Mouse (Mus musculus) hindbrain, embryonic 12.5 days (tissue): Measurements from ENCODE around the gene Ptpn18. TPM values are rescaled to one million over a fixed set of nuclear protein-coding genes. Genes with fewer than 3 reads are reported as not detected.
"Not testable (repeated sequence)": the region's sequence is repeated elsewhere in the genome, so short reads cannot be mapped to it uniquely, and the experiment has no call there.

Experiments used
- ATAC-seq: fragments of 200-750 bp; cut with Nextera tagmentation; 2 replicates; pipeline ENCODE4 v1.8.0; 2017; ENCODE audit warnings: moderate TSS enrichment; ENCODE audit not compliant: low FRiP score
- H3K27ac ChIP-seq: fragments of 300-500 bp; sonication (generic); 2 replicates; pipeline ENCODE4 v1.5.1; 2016; ENCODE audit warnings: mild to moderate bottlenecking
- H3K27me3 ChIP-seq: fragments of 300-500 bp; sonication (generic); 2 replicates; pipeline ENCODE4 v1.6.1; 2016; ENCODE audit warnings: mild to moderate bottlenecking
- H3K36me3 ChIP-seq: fragments of 300-500 bp; sonication (generic); 2 replicates; pipeline ENCODE4 v1.6.1; 2016; ENCODE audit warnings: mild to moderate bottlenecking
- H3K4me1 ChIP-seq: fragments of 300-500 bp; sonication (generic); 2 replicates; pipeline ENCODE4 v1.6.1; 2016
- H3K4me2 ChIP-seq: fragments of 300-500 bp; sonication (generic); replicated peaks from 2 replicates; pipeline ENCODE4 v1.6.1; 2016; ENCODE audit warnings: mild to moderate bottlenecking
- H3K4me3 ChIP-seq: fragments of 300-500 bp; sonication (generic); 2 replicates; pipeline ENCODE4 v1.5.1; 2016; ENCODE audit warnings: mild to moderate bottlenecking
- H3K9ac ChIP-seq: fragments of 300-500 bp; sonication (generic); 2 replicates; pipeline ENCODE4 v1.6.1; 2016; ENCODE audit warnings: mild to moderate bottlenecking, moderate library complexity
- H3K9me3 ChIP-seq: fragments of 300-500 bp; sonication (generic); replicated peaks from 2 replicates; pipeline ENCODE4 v1.6.1; 2016; ENCODE audit warnings: mild to moderate bottlenecking
- WGBS: fragments of 180-500 bp; shearing (Covaris S2); methylation state at CpG from one replicate; pipeline ENCODE4 v1.1.7; 2016; 5-methylcytosine and 5-hydroxymethylcytosine counted together
- polyA plus RNA-seq: library from polyadenylated mRNA; unstranded; fragments of >200 nt; fragmentation: Nextera tagmentation; extraction: Ambion mirVana; gene quantifications from 2 replicates; pipeline ENCODE4 v1.2.1, GENCODE M21; 2016

The Ptpn18 gene
- polyA plus RNA-seq, 1 experiment from 2014 or later = 6.9 TPM

DNA sequence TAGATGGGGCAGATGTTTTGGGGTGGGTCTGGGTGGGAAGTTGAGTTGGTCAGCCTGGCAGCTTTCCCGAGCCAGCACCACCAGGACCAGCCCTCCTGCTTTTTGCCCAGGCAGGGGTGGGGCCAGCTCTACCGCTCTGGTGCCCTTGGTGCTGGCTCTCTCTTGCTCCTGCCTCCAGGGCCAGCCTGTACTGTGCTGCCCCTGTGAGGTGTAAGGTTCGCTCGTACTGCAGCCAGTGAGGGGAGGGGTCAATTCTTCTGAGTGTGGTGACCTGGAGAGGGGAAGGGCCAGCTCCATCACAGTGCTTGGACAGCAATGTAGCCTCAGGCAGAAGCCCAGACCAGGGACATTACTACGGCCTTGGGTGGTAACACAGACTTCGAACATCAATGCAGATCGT lies 45.7 kb downstream of the Ptpn18 start:
- no peak for ATAC-seq
- H3K4me3 ChIP-seq = no peak overlapping the region
- H3K27ac ChIP-seq = no peak overlapping the region
- H3K27me3 ChIP-seq = no peaks in the 10 kb centered on the region
- H3K9ac ChIP-seq = no peak overlapping the region
- no peak overlapping the region for H3K4me2 ChIP-seq
- no peaks in the 10 kb centered on the region for H3K36me3 ChIP-seq
- H3K9me3 ChIP-seq = no peaks in the 10 kb centered on the region
- 56% methylated on average over 7 of the region's 7 CpGs for WGBS
- no peaks in the 10 kb centered on the region for H3K4me1 ChIP-seq

GRCm38 (mm10) chr1:34505970-34506551 lies 46.5 kb downstream of the Ptpn18 start:
- Histone ChIP-seq H3K9ac (no peak overlapping the region), H3K27ac (no peak overlapping the region), H3K4me2 (no peak overlapping the region), H3K4me3 (no peak overlapping the region), H3K4me1 (peaks cover 3% of the 10 kb centered on the region; the same call in 1 of the 2 replicates), H3K27me3 (no peaks in the 10 kb centered on the region), H3K9me3 (no peaks in the 10 kb centered on the region), H3K36me3 (no peaks in the 10 kb centered on the region)
- 82% methylated on average over 4 of the region's 4 CpGs for WGBS
- ATAC-seq = no peak

DNA sequence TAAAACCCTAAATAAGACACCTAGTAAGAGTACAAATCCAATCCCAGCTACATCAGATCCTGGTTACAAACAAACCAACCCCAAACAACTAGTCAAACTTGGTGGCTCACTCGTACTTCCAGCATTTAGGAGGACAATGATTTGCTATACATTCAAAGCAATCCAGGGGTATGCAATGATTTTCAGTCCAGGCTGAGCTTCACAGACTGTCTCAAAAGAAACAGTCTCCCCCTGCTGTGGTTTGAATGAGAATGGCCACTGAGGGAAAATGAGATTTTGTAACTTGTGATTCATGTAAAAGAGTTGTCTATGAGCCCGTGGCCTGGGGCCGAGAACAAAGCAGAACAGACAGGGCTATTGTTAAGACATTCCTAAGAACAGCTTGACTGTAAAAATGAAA lies 48.4 kb downstream of the Ptpn18 start:
- Histone ChIP-seq H3K27me3 (no peaks in the 10 kb centered on the region), H3K4me1 (peaks cover 3% of the 10 kb centered on the region; the same call in 1 of the 2 replicates), H3K36me3 (no peaks in the 10 kb centered on the region), H3K4me3 (no peak overlapping the region), H3K27ac (no peak overlapping the region), H3K9ac (no peak overlapping the region), H3K4me2 (no peak overlapping the region), H3K9me3 (no peaks in the 10 kb centered on the region)
- 74% methylated on average over 3 of the region's 3 CpGs for WGBS
- no peak for ATAC-seq

DNA sequence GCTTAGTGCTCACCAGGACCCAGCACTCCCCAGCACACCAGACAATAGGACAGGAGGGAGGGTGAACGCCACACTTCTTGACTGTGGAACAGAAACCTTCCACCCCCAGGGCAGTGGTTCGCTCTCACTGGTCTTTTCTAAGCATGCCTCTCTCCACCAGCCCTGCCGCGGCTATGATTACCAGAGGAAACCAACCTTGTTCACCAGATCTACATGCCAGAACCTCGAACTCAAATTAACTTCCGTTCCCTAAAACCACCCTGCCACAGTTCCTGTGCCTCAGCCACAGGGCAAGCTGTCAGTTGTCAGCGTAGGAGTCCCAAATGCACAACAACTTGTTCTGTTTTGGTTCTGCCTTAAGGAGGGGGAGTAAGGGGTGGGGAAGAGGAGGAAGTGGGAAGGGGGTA lies 51.0 kb downstream of the Ptpn18 start:
- Histone ChIP-seq H3K9me3 (no peaks in the 10 kb centered on the region), H3K27ac (no peak overlapping the region), H3K4me2 (peak overlapping the region; percentile 29), H3K4me3 (no peak overlapping the region), H3K36me3 (no peaks in the 10 kb centered on the region), H3K4me1 (peaks cover 3% of the 10 kb centered on the region; the same call in 1 of the 2 replicates), H3K27me3 (no peaks in the 10 kb centered on the region), H3K9ac (no peak overlapping the region)
- 9% methylated on average over 7 of the region's 7 CpGs for WGBS
- 0 out of 2 replicates have a peak, but pooled peaks have one; percentile 32 for ATAC-seq

DNA sequence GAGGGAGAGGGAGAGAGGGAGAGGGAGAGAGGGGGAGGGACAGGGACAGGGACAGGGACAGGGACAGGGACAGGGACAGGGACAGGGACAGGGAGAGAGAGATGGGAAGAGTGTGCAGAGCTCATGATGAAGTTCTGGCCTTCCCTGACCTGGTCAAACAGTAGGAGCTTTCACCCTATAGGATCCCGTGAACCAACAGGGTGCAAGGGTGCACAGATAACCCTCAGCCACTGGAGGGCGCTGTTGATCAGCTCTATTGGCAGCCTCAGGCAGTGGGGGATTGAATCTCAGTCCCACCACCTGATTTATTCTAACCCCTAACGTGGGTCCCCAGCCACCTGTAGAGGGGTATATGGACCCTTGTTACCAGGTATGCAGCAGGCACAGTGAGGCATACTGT lies 51.5 kb downstream of the Ptpn18 start:
- peaks cover 3% of the 10 kb centered on the region; the same call in 1 of the 2 replicates for H3K4me1 ChIP-seq
- 6% methylated on average over 3 of the region's 3 CpGs for WGBS
- H3K27ac ChIP-seq = no peak overlapping the region
- H3K4me3 ChIP-seq = no peak overlapping the region
- no peaks in the 10 kb centered on the region for H3K36me3 ChIP-seq
- no peaks in the 10 kb centered on the region for H3K27me3 ChIP-seq
- H3K9ac ChIP-seq = no peak overlapping the region
- no peak overlapping the region for H3K4me2 ChIP-seq
- H3K9me3 ChIP-seq = no peaks in the 10 kb centered on the region
- peak; percentile 29; the same call in 1 of the 2 replicates for ATAC-seq

DNA sequence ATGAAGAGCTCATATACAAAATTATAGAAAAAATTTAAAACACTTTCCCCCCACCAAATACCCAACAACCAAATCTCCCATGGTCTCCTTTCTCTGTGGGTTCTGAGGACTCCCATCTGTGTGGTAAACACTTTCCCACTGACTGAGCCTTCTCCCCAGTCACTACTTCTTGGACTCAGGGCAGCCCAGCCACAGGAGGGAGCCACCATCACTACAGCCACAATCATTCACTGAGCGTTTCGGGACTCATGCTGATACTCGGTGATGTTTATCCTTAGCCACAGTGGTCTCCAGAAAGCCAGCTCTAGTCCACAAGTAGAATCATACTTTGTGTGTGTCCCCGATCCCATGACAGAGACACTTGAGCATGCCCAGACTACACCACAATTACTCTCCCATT lies 53.5 kb downstream of the Ptpn18 start:
- no peaks in the 10 kb centered on the region for H3K27me3 ChIP-seq
- H3K36me3 ChIP-seq = no peaks in the 10 kb centered on the region
- WGBS = 82% methylated on average over 4 of the region's 4 CpGs
- H3K27ac ChIP-seq = no peak overlapping the region
- no peak overlapping the region for H3K4me3 ChIP-seq
- no peak overlapping the region for H3K4me2 ChIP-seq
- H3K9ac ChIP-seq = no peak overlapping the region
- peaks cover 3% of the 10 kb centered on the region; the same call in 1 of the 2 replicates for H3K4me1 ChIP-seq
- no peaks in the 10 kb centered on the region for H3K9me3 ChIP-seq
- no peak for ATAC-seq

GRCm38 (mm10) chr1:34516595-34516994 lies 57.0 kb downstream of the Ptpn18 start:
- WGBS = 51% methylated on average over 5 of the region's 5 CpGs
- no peaks in the 10 kb centered on the region for H3K36me3 ChIP-seq
- ATAC-seq = no peak
- H3K4me1 ChIP-seq = no peaks in the 10 kb centered on the region
- H3K9me3 ChIP-seq = no peaks in the 10 kb centered on the region
- no peak overlapping the region for H3K4me3 ChIP-seq
- no peak overlapping the region for H3K4me2 ChIP-seq
- H3K27me3 ChIP-seq = no peaks in the 10 kb centered on the region
- no peak overlapping the region for H3K27ac ChIP-seq
- no peak overlapping the region for H3K9ac ChIP-seq

DNA sequence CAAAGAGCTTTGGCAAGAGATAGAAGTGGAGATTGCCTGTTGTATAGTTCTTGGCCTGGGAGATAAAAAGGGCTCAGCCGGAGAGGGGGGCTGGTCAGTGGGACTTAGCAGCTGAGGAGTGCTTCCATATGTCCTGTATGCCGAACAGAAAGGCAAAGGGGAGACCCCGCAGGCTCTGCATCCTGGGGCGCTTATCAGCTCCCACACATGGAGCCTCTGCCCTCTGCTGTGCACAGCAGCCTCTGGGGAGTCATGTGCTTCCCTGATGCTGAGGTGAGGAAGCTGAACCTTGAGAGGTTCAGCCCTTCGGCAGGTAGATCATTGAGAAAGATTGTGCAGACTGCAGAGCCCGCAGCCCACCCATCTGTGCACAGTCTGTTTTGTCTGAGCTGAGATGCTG lies 57.7 kb downstream of the Ptpn18 start:
- ATAC-seq, H3K27ac ChIP-seq, H3K27me3 ChIP-seq, H3K36me3 ChIP-seq, H3K9me3 ChIP-seq, H3K4me1 ChIP-seq, H3K4me2 ChIP-seq, H3K4me3 ChIP-seq, H3K9ac ChIP-seq: not testable (repeated sequence)
- 78% methylated on average over 6 of the region's 6 CpGs for WGBS

- not testable (repeated sequence) for ATAC-seq, H3K27me3 ChIP-seq, H3K4me2 ChIP-seq, H3K27ac ChIP-seq, H3K4me1 ChIP-seq, H3K9ac ChIP-seq, H3K36me3 ChIP-seq, H3K4me3 ChIP-seq, H3K9me3 ChIP-seq
- WGBS = 71% methylated on average over 1 of the region's 1 CpGs
Measured at GRCm38 (mm10) chr1:34517797-34518196, 58.2 kb downstream of the Ptpn18 start.

- no peak for ATAC-seq
Measured at GRCm38 (mm10) chr1:34518259-34518658, 58.7 kb downstream of the Ptpn18 start.

DNA sequence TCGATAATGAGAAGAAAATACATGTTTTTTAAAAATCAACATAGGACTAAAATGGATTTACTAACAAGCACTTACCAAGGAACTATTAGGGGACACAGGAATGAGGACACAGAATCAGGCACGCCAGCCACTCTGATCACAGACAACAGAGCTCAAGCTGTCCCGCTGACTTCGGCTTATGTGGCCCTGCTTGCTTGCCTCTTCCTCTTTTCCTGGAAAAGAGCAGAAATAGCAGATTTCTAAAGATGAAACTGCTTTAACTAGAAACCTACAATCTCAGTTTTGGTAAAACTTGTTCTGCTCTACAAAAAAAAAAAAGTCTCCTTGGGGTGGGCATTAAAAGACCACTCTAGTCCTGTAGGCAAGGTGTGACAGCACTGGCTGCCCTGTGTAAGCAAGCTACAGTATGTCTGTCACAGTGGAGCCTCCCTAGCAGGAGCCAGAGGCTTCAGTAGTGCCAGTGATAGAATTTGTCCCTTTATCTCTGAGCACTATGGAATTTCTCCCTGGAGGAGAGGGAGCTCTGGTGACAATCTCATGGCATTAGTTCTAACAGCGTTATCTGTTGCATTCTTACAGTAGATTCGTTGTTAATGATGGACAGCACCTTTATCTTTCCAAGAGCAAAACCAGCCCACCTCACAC lies 62.8 kb downstream of the Ptpn18 start:
- 89% methylated on average over 6 of the region's 6 CpGs for WGBS

More at GRCm38 (mm10) chr1:34518259-34518658, 58.7 kb downstream of the Ptpn18 start:
- no peak overlapping the region for H3K4me3 ChIP-seq
- no peaks in the 10 kb centered on the region for H3K27me3 ChIP-seq
- H3K4me2 ChIP-seq = no peak overlapping the region
- no peak overlapping the region for H3K27ac ChIP-seq
- no peaks in the 10 kb centered on the region for H3K4me1 ChIP-seq
- no peaks in the 10 kb centered on the region for H3K36me3 ChIP-seq
- 94% methylated on average over 1 of the region's 1 CpGs for WGBS
- H3K9me3 ChIP-seq = no peaks in the 10 kb centered on the region
- no peak overlapping the region for H3K9ac ChIP-seq

DNA sequence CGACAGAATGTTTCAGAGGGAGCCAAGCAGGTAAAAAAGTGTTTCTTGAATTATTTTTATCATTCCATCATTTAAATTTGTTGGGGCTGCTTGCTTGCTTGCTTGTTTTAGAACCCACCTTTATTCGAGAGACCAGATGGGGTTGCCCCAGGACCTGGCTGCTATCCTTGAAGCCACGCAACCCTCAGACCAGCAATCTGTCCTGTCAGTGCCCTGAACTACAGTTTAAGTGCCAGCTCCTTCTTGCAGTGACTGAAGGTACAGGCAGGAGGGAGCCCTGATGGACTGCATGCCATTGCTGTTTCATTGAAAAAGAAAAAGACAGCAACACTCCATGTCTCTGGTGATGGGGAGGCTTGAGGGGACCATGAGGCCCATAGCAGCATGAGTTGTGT lies 63.3 kb downstream of the Ptpn18 start:
- no peak overlapping the region for H3K9ac ChIP-seq
- H3K4me2 ChIP-seq = no peak overlapping the region
- H3K27me3 ChIP-seq = no peaks in the 10 kb centered on the region
- H3K4me3 ChIP-seq = no peak overlapping the region
- no peaks in the 10 kb centered on the region for H3K4me1 ChIP-seq
- H3K36me3 ChIP-seq = no peaks in the 10 kb centered on the region
- H3K27ac ChIP-seq = no peak overlapping the region
- WGBS = 85% methylated on average over 3 of the region's 3 CpGs
- no peaks in the 10 kb centered on the region for H3K9me3 ChIP-seq
- no peak for ATAC-seq

More for the DNA sequence above, 62.8 kb downstream of the Ptpn18 start:
- H3K9me3 ChIP-seq = no peaks in the 10 kb centered on the region
- no peaks in the 10 kb centered on the region for H3K27me3 ChIP-seq
- no peak overlapping the region for H3K4me3 ChIP-seq
- no peak for ATAC-seq
- H3K9ac ChIP-seq = no peak overlapping the region
- H3K4me1 ChIP-seq = no peaks in the 10 kb centered on the region
- no peak overlapping the region for H3K27ac ChIP-seq
- no peak overlapping the region for H3K4me2 ChIP-seq
- H3K36me3 ChIP-seq = no peaks in the 10 kb centered on the region

GRCm38 (mm10) chr1:34523647-34524046 lies 64.1 kb downstream of the Ptpn18 start:
- ATAC-seq = no peak
- Histone ChIP-seq H3K4me1 (no peaks in the 10 kb centered on the region), H3K4me2 (no peak overlapping the region), H3K36me3 (no peaks in the 10 kb centered on the region), H3K27me3 (no peaks in the 10 kb centered on the region), H3K9ac (no peak overlapping the region), H3K9me3 (no peaks in the 10 kb centered on the region), H3K4me3 (no peak overlapping the region), H3K27ac (no peak overlapping the region)
- 86% methylated on average over 3 of the region's 3 CpGs for WGBS
